Mouse (Mus musculus) CD8-positive naive resting alpha-beta T cell, adult 57 days (primary cell): Measurements from ENCODE around the gene Galnt13. TPM values are rescaled to one million over a fixed set of nuclear protein-coding genes. Genes with fewer than 3 reads are reported as not detected.

ENCODE experiments used
- total RNA-seq: library from RNA; stranded (reverse); gene quantifications from one replicate; pipeline ENCODE4 v1.2.4, GENCODE M21; 2023

Galnt13 gene
- not detected for total RNA-seq

DNA sequence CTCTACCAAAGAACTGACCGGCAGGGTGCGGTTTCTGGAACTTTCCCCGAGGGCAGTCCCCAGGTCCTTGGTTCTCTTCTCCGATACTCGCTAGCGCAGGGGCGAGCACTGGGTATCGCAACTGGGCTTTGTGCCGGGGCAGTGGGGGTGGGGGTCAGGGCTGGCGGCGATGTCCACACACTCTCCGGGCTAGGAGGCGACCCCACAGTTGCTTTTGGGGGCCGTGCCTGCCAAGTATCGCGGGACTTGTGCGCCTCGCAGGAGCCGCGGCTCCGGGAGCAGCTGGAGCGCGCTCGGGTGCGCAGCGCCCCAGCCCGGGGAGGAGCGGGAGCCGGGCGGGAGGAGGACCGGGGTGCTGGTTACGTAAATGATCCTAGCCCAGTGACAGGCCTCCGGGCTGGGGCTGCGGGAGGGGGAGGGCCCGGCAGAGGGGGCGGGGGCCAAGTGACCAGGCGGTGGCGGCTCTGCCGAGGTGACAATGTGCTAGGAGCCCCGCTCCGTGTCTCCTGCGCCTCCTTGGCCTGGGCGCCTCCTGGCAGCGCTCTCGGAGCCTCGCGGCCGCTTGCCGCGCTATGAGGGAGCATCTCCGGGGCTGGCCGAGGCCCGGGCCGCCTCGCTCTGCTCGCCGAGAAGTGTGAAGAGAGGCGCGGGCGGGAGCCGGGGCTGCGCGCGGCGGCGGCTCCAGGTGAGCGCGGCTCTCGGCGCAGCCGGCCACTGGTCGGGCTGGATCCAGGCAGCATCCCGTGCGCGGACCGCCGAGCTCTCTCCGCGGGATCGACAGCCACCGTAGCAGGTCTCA, at the start of gene Galnt13:
TSS of gene Galnt13 (plus strand) at position 381 of the 799 bp plus-strand sequence.

